Mouse (Mus musculus): ENCODE measurements around the gene Hipk2. TPM values are rescaled to one million over a fixed set of nuclear protein-coding genes. Genes with fewer than 3 reads are reported as not detected.

The Hipk2 gene
- polyA plus RNA-seq, 1 experiment from 2014 or later, result 32.8 TPM

- H3K27ac ChIP-seq (replicated peaks), result no peak overlapping the region
- ATAC-seq (ENCODE audit: low read depth), result no peak
- 87% methylated on average over 3 of the region's 3 CpGs for WGBS
Observed at GRCm38 (mm10) chr6:38797548-38797947, 78.4 kb downstream of the Hipk2 start.

GRCm38 (mm10) chr6:38796993-38797392 lies 79.0 kb downstream of the Hipk2 start:
- H3K36me3 ChIP-seq, result no peaks in the 10 kb centered on the region; the same call in 1 of the 2 replicates
- no peak overlapping the region for H3K27ac ChIP-seq (replicated peaks)
- no peaks in the 10 kb centered on the region for H3K27me3 ChIP-seq
- H3K4me1 ChIP-seq (replicated peaks), result peaks cover 27% of the 10 kb centered on the region
- no peak overlapping the region for H3K9ac ChIP-seq
- no peak for ATAC-seq (ENCODE audit: low read depth)
- H3K9me3 ChIP-seq, result no peaks in the 10 kb centered on the region
- no peak overlapping the region for H3K4me2 ChIP-seq
- H3K4me3 ChIP-seq, result no peak overlapping the region

More at GRCm38 (mm10) chr6:38797548-38797947, 78.4 kb downstream of the Hipk2 start:
- H3K4me3 ChIP-seq, result no peak overlapping the region
- H3K4me1 ChIP-seq (replicated peaks), result peaks cover 33% of the 10 kb centered on the region
- H3K9me3 ChIP-seq, result no peaks in the 10 kb centered on the region
- H3K36me3 ChIP-seq, result no peaks in the 10 kb centered on the region
- H3K4me2 ChIP-seq, result no peak overlapping the region
- no peaks in the 10 kb centered on the region for H3K27me3 ChIP-seq
- no peak overlapping the region for H3K9ac ChIP-seq

- Histone ChIP-seq H3K36me3 (no peaks in the 10 kb centered on the region; the same call in 1 of the 2 replicates), H3K27ac (replicated peaks) (no peak overlapping the region), H3K4me2 (no peak overlapping the region), H3K9me3 (no peaks in the 10 kb centered on the region), H3K4me1 (replicated peaks) (peaks cover 21% of the 10 kb centered on the region), H3K9ac (no peak overlapping the region), H3K4me3 (no peak overlapping the region), H3K27me3 (no peaks in the 10 kb centered on the region)
- no peak for ATAC-seq (ENCODE audit: low read depth)
- 94% methylated on average over 1 of the region's 1 CpGs for WGBS
Observed at GRCm38 (mm10) chr6:38796388-38796787, 79.6 kb downstream of the Hipk2 start.

- H3K4me2 ChIP-seq, result no peak overlapping the region
- WGBS, result 94% methylated on average over 3 of the region's 3 CpGs
- no peak overlapping the region for H3K9ac ChIP-seq
- H3K9me3 ChIP-seq, result no peaks in the 10 kb centered on the region
- no peak for ATAC-seq (ENCODE audit: low read depth)
- H3K27ac ChIP-seq (replicated peaks), result no peak overlapping the region
- no peaks in the 10 kb centered on the region for H3K27me3 ChIP-seq
- H3K4me3 ChIP-seq, result no peak overlapping the region
- no peaks in the 10 kb centered on the region; the same call in 1 of the 2 replicates for H3K36me3 ChIP-seq
- H3K4me1 ChIP-seq (replicated peaks), result peaks cover 11% of the 10 kb centered on the region
Observed at GRCm38 (mm10) chr6:38795096-38795816, 80.7 kb downstream of the Hipk2 start.

GRCm38 (mm10) chr6:38792966-38793365 lies 83.0 kb downstream of the Hipk2 start:
- Histone ChIP-seq H3K9me3 (no peaks in the 10 kb centered on the region), H3K27me3 (no peaks in the 10 kb centered on the region), H3K4me3 (no peak overlapping the region), H3K4me2 (no peak overlapping the region), H3K9ac (no peak overlapping the region), H3K36me3 (no peaks in the 10 kb centered on the region; the same call in 1 of the 2 replicates), H3K4me1 (replicated peaks) (peaks cover 11% of the 10 kb centered on the region; the same call in 1 of the 2 replicates), H3K27ac (replicated peaks) (no peak overlapping the region)
- no peak for ATAC-seq (ENCODE audit: low read depth)
- 86% methylated on average over 3 of the region's 3 CpGs for WGBS

GRCm38 (mm10) chr6:38789221-38789810 lies 86.6 kb downstream of the Hipk2 start:
- no peak for ATAC-seq (ENCODE audit: low read depth)
- 83% methylated on average over 5 of the region's 5 CpGs for WGBS
- Histone ChIP-seq H3K4me2 (no peak overlapping the region), H3K9ac (no peak overlapping the region), H3K27me3 (no peaks in the 10 kb centered on the region), H3K27ac (replicated peaks) (no peak overlapping the region), H3K4me3 (no peak overlapping the region), H3K9me3 (no peaks in the 10 kb centered on the region), H3K4me1 (replicated peaks) (peaks cover 37% of the 10 kb centered on the region; the same call in 1 of the 2 replicates), H3K36me3 (no peaks in the 10 kb centered on the region; the same call in 1 of the 2 replicates)

- Histone ChIP-seq H3K4me3 (no peak overlapping the region), H3K27ac (replicated peaks) (no peak overlapping the region), H3K9ac (no peak overlapping the region), H3K36me3 (no peaks in the 10 kb centered on the region; the same call in 1 of the 2 replicates), H3K4me1 (replicated peaks) (peaks cover 37% of the 10 kb centered on the region; the same call in 1 of the 2 replicates), H3K27me3 (no peaks in the 10 kb centered on the region), H3K4me2 (no peak overlapping the region), H3K9me3 (no peaks in the 10 kb centered on the region)
- ATAC-seq (ENCODE audit: low read depth), result no peak
- WGBS, result 88% methylated on average over 6 of the region's 6 CpGs
Observed at GRCm38 (mm10) chr6:38787811-38788509, 88.0 kb downstream of the Hipk2 start.

- H3K4me3 ChIP-seq, result no peak overlapping the region
- no peaks in the 10 kb centered on the region; the same call in 1 of the 2 replicates for H3K36me3 ChIP-seq
- 16% methylated on average over 1 of the region's 1 CpGs for WGBS
- no peak overlapping the region for H3K4me2 ChIP-seq
- H3K27me3 ChIP-seq, result no peaks in the 10 kb centered on the region
- no peak overlapping the region for H3K9ac ChIP-seq
- no peaks in the 10 kb centered on the region for H3K9me3 ChIP-seq
- no peak overlapping the region for H3K27ac ChIP-seq (replicated peaks)
- H3K4me1 ChIP-seq (replicated peaks), result peaks cover 37% of the 10 kb centered on the region; the same call in 1 of the 2 replicates
- no peak for ATAC-seq (ENCODE audit: low read depth)
Observed at GRCm38 (mm10) chr6:38787134-38787533, 88.8 kb downstream of the Hipk2 start.

- ATAC-seq (ENCODE audit: low read depth), result no peak
- Histone ChIP-seq H3K27ac (replicated peaks) (no peak overlapping the region), H3K4me1 (replicated peaks) (peaks cover 37% of the 10 kb centered on the region; the same call in 1 of the 2 replicates), H3K27me3 (no peaks in the 10 kb centered on the region), H3K4me3 (no peak overlapping the region), H3K4me2 (no peak overlapping the region), H3K36me3 (no peaks in the 10 kb centered on the region), H3K9me3 (no peaks in the 10 kb centered on the region), H3K9ac (no peak overlapping the region)
- WGBS, result 48% methylated on average over 1 of the region's 1 CpGs
Observed at GRCm38 (mm10) chr6:38785747-38786146, 90.2 kb downstream of the Hipk2 start.

- no peaks in the 10 kb centered on the region for H3K36me3 ChIP-seq
- H3K4me1 ChIP-seq (replicated peaks), result 0 out of 2 replicates have a peak, but pooled peaks cover 8% of the 10 kb centered on the region
- no peak overlapping the region for H3K4me2 ChIP-seq
- H3K9ac ChIP-seq, result no peak overlapping the region
- H3K27me3 ChIP-seq, result no peaks in the 10 kb centered on the region
- WGBS, result 97% methylated on average over 7 of the region's 7 CpGs
- 0 out of 2 replicates have a peak overlapping the region, but pooled peaks have one; percentile 2 for H3K27ac ChIP-seq (replicated peaks)
- H3K4me3 ChIP-seq, result no peak overlapping the region
- no peaks in the 10 kb centered on the region for H3K9me3 ChIP-seq
- no peak for ATAC-seq (ENCODE audit: low read depth)
Observed at GRCm38 (mm10) chr6:38779411-38779810, 96.6 kb downstream of the Hipk2 start.

- no peak overlapping the region for H3K9ac ChIP-seq
- H3K4me2 ChIP-seq, result no peak overlapping the region
- no peaks in the 10 kb centered on the region for H3K36me3 ChIP-seq
- H3K4me1 ChIP-seq (replicated peaks), result 0 out of 2 replicates have a peak, but pooled peaks cover 8% of the 10 kb centered on the region
- H3K27ac ChIP-seq (replicated peaks), result no peak overlapping the region
- no peaks in the 10 kb centered on the region for H3K27me3 ChIP-seq
- no peak overlapping the region for H3K4me3 ChIP-seq
- ATAC-seq (ENCODE audit: low read depth), result no peak
- no peaks in the 10 kb centered on the region for H3K9me3 ChIP-seq
Observed at GRCm38 (mm10) chr6:38778887-38779286, 97.1 kb downstream of the Hipk2 start.

GRCm38 (mm10) chr6:38776000-38776584 lies 99.9 kb downstream of the Hipk2 start:
- Histone ChIP-seq H3K36me3 (no peaks in the 10 kb centered on the region), H3K27me3 (no peaks in the 10 kb centered on the region), H3K4me3 (no peak overlapping the region), H3K4me1 (replicated peaks) (0 out of 2 replicates have a peak, but pooled peaks cover 8% of the 10 kb centered on the region), H3K9ac (no peak overlapping the region), H3K9me3 (no peaks in the 10 kb centered on the region), H3K27ac (replicated peaks) (no peak overlapping the region), H3K4me2 (no peak overlapping the region)
- WGBS, result 80% methylated on average over 2 of the region's 2 CpGs
- ATAC-seq (ENCODE audit: low read depth), result no peak
